Mouse (Mus musculus) myocyte (in vitro differentiated cells): ENCODE data around the gene Cyp4f14.

Experiments
- E2F4 ChIP-seq: IDR thresholded peaks from one replicate; pipeline ENCODE4 v1.6.1; 2011; ENCODE audit warnings: mild to moderate bottlenecking, control low read depth, moderate library complexity; ENCODE audit not compliant: insufficient read depth
- MAX ChIP-seq: IDR thresholded peaks from one replicate; pipeline ENCODE4 v1.6.1; 2011; ENCODE audit warnings: low read depth, mild to moderate bottlenecking, control low read depth
- MYOD1 ChIP-seq, 3 experiments: IDR thresholded peaks; one replicate each; pipeline ENCODE4 v1.6.1; 2011; ENCODE audit warnings: control low read depth in 2 of 3, low read depth in 2 of 3, mild to moderate bottlenecking in 2 of 3, moderate library complexity in 1 of 3; ENCODE audit not compliant: insufficient read length in 2 of 3, control insufficient read depth in 1 of 3
- MYOG ChIP-seq, 3 experiments: IDR thresholded peaks; one replicate each; pipeline ENCODE4 v1.6.1; 2011; ENCODE audit warnings: control low read depth in 2 of 3, low read depth in 2 of 3, mild to moderate bottlenecking in 2 of 3; ENCODE audit not compliant: insufficient read length in 2 of 3, control insufficient read depth in 1 of 3, insufficient read depth in 1 of 3
- POLR2A ChIP-seq: IDR thresholded peaks from one replicate; pipeline ENCODE4 v1.6.1; 2011; ENCODE audit warnings: low read depth, mild to moderate bottlenecking, control low read depth, moderate library complexity; ENCODE audit not compliant: insufficient read length
- POLR2AphosphoS2 ChIP-seq: IDR thresholded peaks from one replicate; pipeline ENCODE4 v1.6.1; 2011; ENCODE audit warnings: low read depth, control low read depth; ENCODE audit not compliant: insufficient read length
- REST ChIP-seq: IDR thresholded peaks from one replicate; pipeline ENCODE4 v1.6.1; 2011; ENCODE audit warnings: mild to moderate bottlenecking, control low read depth, moderate library complexity; ENCODE audit not compliant: insufficient read depth, insufficient read length
- TCF12 ChIP-seq: IDR thresholded peaks from one replicate; pipeline ENCODE4 v1.6.1; 2011; ENCODE audit warnings: mild to moderate bottlenecking, control low read depth; ENCODE audit not compliant: poor library complexity, insufficient read depth, severe bottlenecking
- TCF3 ChIP-seq: IDR thresholded peaks from one replicate; pipeline ENCODE4 v1.6.1; 2011; ENCODE audit warnings: low read depth, control low read depth; ENCODE audit not compliant: insufficient read length
- USF1 ChIP-seq: IDR thresholded peaks from one replicate; pipeline ENCODE4 v1.6.1; 2011; ENCODE audit warnings: low read depth, mild to moderate bottlenecking, control low read depth, moderate library complexity

GRCm38 (mm10) chr17:32965253-32965622 is 48.1 kb upstream of the Cyp4f14 start:
- TF ChIP-seq POLR2AphosphoS2 (no peak), POLR2A (no peak), TCF3 (no peak), USF1 (no peak), TCF12 (no peak), MYOG (IDR thresholded peaks at IDR 0.05; ENCODE audit: control insufficient read depth in 1 of 3, insufficient read depth in 1 of 3, insufficient read length in 2 of 3, low read depth in 2 of 3) (no peak), MYOD1 (IDR thresholded peaks at IDR 0.05; ENCODE audit: control insufficient read depth in 1 of 3, insufficient read length in 2 of 3, low read depth in 2 of 3) (no peak), REST (no peak), MAX (no peak), E2F4 (no peak)
